Mouse (Mus musculus) right cerebral cortex, postnatal 36 days (tissue): ENCODE data around the gene Rccd1.

Experiments
- DNase-seq, 2 experiments: peaks; one replicate each; pipeline ENCODE4 v3.0.0; 2022; ENCODE audit warnings: low spot score in 2 of 2, mixed read lengths in 1 of 2

Gene Rccd1

DNA sequence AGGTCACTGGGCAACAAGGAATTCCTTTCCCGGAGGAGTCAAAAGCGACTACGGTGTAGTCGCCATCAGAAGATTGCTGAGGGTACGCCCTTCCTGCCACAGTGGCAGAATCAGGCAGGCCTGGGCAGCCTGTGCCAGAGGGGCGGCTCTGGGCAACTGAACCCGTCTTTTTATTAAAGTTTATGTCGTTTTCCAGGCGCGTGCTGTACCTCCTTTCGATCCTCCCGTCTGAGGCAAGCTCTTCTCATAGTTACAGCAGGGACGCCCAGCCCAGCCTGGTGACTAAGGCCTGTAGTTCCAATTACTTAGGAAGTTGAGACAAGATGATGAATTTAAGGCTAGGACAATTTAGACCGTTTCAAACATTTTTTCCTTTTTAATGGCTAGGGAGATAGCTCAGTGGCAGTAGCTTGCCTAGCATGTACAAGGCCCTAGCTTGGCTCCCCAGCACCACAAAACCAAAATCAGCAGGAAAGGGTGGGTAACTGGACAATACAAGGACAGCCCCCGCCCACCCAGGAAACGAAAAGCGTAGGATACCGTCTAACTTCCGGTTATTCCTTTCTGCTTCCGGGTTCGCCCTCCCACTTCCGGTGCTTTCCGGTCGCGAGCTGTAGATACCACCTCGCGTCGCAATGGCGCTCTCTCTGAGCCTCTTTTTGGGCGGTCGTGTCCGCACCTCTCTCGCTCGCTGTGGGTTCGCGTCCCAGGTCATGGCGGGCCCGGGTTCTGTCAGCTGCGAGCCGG, 63.5 kb downstream of the Rccd1 start, which contains the start of gene Ngrn:
Gene Ngrn, plus strand, starts transcription at position 591 of the 747 bp plus-strand sequence.
- DNase-seq, result peak; percentile 72 to 84

DNA sequence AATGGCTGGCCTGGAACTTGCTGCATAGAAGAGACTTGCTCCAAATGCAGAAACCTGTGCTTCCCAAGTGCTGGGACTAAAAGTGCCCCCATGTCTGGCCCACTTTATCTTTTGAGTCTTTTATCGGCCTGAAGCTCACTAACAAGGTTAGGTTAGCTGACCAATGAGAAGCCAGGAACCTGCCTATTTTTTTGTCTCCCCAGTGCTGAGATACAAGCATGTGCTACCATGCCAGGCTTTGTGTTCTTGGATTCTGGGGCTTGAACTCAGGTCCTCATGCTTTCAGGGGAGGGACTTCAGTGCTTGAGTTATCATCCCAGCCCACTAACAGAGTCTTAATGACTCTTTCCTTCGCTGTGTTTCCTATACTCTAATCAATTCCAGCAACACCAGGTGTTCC, 66.5 kb downstream of the Rccd1 start:
- DNase-seq, result no peak

DNA sequence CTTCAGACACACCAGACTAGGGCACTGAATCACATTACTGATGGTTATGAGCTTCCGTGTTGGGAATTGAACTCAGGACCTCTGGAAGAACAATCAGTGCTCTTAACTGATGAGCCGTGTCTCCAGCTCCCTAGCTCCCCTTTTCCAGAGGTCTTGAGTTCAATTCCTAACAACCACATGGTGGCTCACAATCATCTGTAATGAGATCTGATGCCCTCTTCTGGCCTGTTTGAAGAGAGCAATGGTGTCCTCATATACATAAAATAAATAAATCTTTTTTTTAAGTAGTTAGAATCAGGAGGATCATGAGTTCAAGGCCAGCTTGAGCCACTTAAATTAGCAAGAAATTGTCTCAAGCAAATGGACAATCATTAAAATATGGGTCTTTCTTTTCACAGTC, 68.3 kb downstream of the Rccd1 start:
- DNase-seq, result no peak

DNA sequence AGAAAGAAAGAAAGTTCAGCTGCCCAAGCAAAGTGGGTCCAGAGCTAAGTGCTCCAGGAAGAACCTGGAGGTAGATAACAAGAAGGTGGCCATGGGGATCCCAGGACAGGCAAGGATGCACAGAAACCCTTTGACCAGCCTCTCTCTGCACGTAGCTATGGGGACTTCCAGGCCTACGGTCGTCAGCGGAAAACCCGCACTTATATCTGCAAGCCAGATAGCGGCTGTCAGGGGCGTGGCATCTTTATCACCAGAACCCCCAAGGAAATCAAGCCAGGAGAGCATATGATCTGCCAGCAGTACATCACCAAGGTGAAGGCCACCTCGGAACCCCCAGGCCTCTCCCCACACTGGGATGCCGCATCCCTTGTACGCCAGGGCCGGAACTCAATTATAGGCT, 71.4 kb downstream of the Rccd1 start:
- no peak for DNase-seq

DNA sequence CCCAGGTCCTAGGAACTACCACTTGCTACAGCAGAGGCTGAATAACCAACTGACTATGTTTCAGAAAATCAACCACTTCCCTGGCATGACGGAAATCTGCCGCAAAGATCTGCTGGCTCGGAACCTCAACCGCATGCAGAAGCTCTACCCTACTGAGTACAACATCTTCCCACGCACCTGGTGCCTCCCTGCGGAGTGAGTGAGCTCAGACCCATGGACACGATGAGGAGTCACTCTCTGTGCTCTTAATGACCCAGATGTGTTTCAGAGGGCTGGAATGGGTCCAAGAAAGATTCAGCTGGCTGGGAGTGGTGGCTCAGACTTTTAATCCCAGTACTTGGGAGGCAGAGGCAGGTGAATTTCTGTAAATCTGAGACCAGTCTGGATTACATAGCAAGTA, 71.8 kb downstream of the Rccd1 start:
- DNase-seq, result no peak

DNA sequence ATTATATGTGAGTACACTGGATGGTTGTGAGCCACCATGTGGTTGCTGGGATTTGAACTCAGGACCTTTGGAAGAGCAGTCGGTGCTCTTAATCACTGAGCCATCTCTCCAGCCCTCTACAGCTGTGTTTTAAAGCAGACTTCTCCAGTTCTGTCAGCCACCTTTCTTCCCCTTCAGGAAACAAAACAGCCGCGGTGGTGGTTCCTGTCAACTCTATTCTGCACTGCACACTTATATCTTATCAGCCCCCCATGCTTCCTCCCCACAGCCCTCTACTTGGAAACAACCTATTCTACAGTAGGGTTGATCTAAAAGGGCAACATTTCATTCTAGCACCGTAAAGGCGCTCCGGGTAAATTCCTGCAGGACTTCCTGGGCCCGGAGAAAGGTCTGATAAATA, 77.4 kb downstream of the Rccd1 start:
- DNase-seq, result no peak

DNA sequence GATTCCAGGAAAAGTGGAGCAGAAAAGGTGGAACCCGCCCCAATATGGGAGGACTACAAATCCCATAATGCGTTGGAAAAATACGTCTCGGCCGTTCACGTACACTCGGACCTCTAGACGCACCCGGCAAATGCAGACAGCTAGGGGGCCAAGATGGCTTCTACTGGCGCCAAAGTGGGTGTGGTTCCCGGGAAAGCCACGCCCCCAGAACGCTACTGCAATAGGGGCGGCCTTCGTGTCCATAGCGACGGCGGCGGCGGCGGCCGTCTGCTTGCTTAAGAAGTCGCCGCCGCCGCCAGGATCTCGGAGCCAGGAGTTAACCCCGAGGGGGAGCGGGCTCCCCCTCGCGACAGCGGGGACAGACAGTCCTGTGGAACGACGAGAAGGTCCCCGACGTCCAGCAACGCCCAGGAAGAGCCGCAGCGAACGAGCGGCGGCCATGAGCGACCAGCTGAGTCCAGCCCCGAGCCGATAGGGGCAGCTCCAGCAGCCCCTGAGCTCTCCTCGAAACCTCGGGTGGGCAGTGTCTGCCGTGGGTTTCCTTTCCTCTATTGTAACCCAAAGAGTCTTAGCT, 78.0 kb downstream of the Rccd1 start, which contains the start of gene Ttll13:
Gene Ttll13, plus strand, starts transcription at position 229 of the 574 bp plus-strand sequence.
- DNase-seq, result peak; percentile 94 to 97

DNA sequence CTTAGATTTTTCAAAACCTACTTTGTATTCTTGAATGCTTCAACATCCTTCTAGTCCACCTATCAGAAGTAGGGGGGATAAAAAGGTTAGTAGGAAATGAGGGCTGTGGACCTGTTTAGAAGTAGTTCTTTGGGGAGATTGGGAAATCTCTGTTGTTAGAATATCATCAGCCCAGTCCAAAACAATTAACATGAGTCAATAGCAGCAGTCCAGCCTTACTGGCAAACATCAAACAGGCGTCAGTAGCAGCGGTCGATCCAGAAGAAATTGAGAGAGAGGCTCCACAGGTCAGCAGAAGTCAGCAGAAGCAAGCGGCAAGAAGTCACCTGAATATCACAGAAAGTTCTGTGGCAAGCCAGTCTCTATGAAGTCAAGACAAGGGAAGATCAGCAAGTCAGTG, 79.4 kb downstream of the Rccd1 start:
- DNase-seq, result no peak
